Mouse (Mus musculus): ENCODE data around the gene 4930412O13Rik. TPM values are rescaled to one million over a fixed set of nuclear protein-coding genes. Genes with fewer than 3 reads are reported as not detected.

4930412O13Rik gene
- total and polyA plus RNA-seq, 2 experiments from 2014 or later: 0.11 to 2.0 TPM

- WGBS: 8% methylated on average over 8 of the region's 8 CpGs
- no peak overlapping the region for H3K27ac ChIP-seq (ENCODE audit: low read depth, low read length)
- no peaks in the 10 kb centered on the region for H3K36me3 ChIP-seq (ENCODE audit: insufficient read depth, low read length)
- no peak for TF ChIP-seq CTCF (IDR thresholded peaks at IDR 0.05)
- no peaks in the 10 kb centered on the region for H3K4me1 ChIP-seq (ENCODE audit: insufficient read depth, low read length)
- H3K4me3 ChIP-seq (ENCODE audit: low read depth, low read length): no peak overlapping the region
- peak overlapping the region; percentile 71 for H3K4me2 ChIP-seq (ENCODE audit: low read depth, low read length, poor library complexity, severe bottlenecking)
- DNase-seq (ENCODE audit: low spot score) (no peak), ATAC-seq (ENCODE audit: low FRiP score) (no peak)
- peaks cover 65% of the 10 kb centered on the region for H3K27me3 ChIP-seq (ENCODE audit: insufficient read depth, low read length)
- H3K9ac ChIP-seq (replicated peaks; ENCODE audit: low read length, poor library complexity, severe bottlenecking): no peak overlapping the region
- H3K9me3 ChIP-seq (ENCODE audit: low read length): no peaks in the 10 kb centered on the region
These were observed 9.2 kb downstream of the 4930412O13Rik start for GRCm38 (mm10) chr2:9890251-9890650.

GRCm38 (mm10) chr2:9890906-9891305 lies 9.9 kb downstream of the 4930412O13Rik start:
- no peak for DNase-seq (ENCODE audit: low spot score)
- H3K27ac ChIP-seq (ENCODE audit: low read depth, low read length): no peak overlapping the region
- TF ChIP-seq CTCF (IDR thresholded peaks at IDR 0.05): no peak

GRCm38 (mm10) chr2:9892541-9892940 lies 11.5 kb downstream of the 4930412O13Rik start:
- ATAC-seq (ENCODE audit: low FRiP score) (no peak), DNase-seq (ENCODE audit: low spot score) (no peak)
- Histone ChIP-seq H3K9ac (replicated peaks; ENCODE audit: low read length, poor library complexity, severe bottlenecking) (no peak overlapping the region), H3K27me3 (ENCODE audit: insufficient read depth, low read length) (peaks cover 64% of the 10 kb centered on the region), H3K27ac (ENCODE audit: low read depth, low read length) (no peak overlapping the region), H3K36me3 (ENCODE audit: insufficient read depth, low read length) (no peaks in the 10 kb centered on the region), H3K9me3 (ENCODE audit: low read length) (no peaks in the 10 kb centered on the region), H3K4me3 (ENCODE audit: low read depth, low read length) (no peak overlapping the region), H3K4me2 (ENCODE audit: low read depth, low read length, poor library complexity, severe bottlenecking) (no peak overlapping the region), H3K4me1 (ENCODE audit: insufficient read depth, low read length) (0 out of 2 replicates have a peak, but pooled peaks cover 3% of the 10 kb centered on the region)
- 7% methylated on average over 7 of the region's 7 CpGs for WGBS
- TF ChIP-seq CTCF (IDR thresholded peaks at IDR 0.05): no peak

More at GRCm38 (mm10) chr2:9890906-9891305, 9.9 kb downstream of the 4930412O13Rik start:
- Histone ChIP-seq H3K4me3 (ENCODE audit: low read depth, low read length) (no peak overlapping the region), H3K4me2 (ENCODE audit: low read depth, low read length, poor library complexity, severe bottlenecking) (no peak overlapping the region), H3K27me3 (ENCODE audit: insufficient read depth, low read length) (peaks cover 63% of the 10 kb centered on the region), H3K9me3 (ENCODE audit: low read length) (no peaks in the 10 kb centered on the region), H3K9ac (replicated peaks; ENCODE audit: low read length, poor library complexity, severe bottlenecking) (no peak overlapping the region), H3K36me3 (ENCODE audit: insufficient read depth, low read length) (no peaks in the 10 kb centered on the region), H3K4me1 (ENCODE audit: insufficient read depth, low read length) (0 out of 2 replicates have a peak, but pooled peaks cover 3% of the 10 kb centered on the region)
- 6% methylated on average over 5 of the region's 5 CpGs for WGBS
- ATAC-seq (ENCODE audit: low FRiP score): no peak

GRCm38 (mm10) chr2:9893272-9893953 lies 12.4 kb downstream of the 4930412O13Rik start:
- DNase-seq (ENCODE audit: low spot score) (no peak), ATAC-seq (ENCODE audit: low FRiP score) (no peak)
- no peak for TF ChIP-seq CTCF (IDR thresholded peaks at IDR 0.05)
- no peak overlapping the region for H3K4me3 ChIP-seq (ENCODE audit: low read depth, low read length)
- no peak overlapping the region for H3K4me2 ChIP-seq (ENCODE audit: low read depth, low read length, poor library complexity, severe bottlenecking)
- H3K9me3 ChIP-seq (ENCODE audit: low read length): no peaks in the 10 kb centered on the region
- peaks cover 69% of the 10 kb centered on the region for H3K27me3 ChIP-seq (ENCODE audit: insufficient read depth, low read length)
- 0 out of 2 replicates have a peak, but pooled peaks cover 3% of the 10 kb centered on the region for H3K4me1 ChIP-seq (ENCODE audit: insufficient read depth, low read length)
- no peak overlapping the region for H3K9ac ChIP-seq (replicated peaks; ENCODE audit: low read length, poor library complexity, severe bottlenecking)
- WGBS: 2% methylated on average over 6 of the region's 6 CpGs
- no peak overlapping the region for H3K27ac ChIP-seq (ENCODE audit: low read depth, low read length)
- no peaks in the 10 kb centered on the region for H3K36me3 ChIP-seq (ENCODE audit: insufficient read depth, low read length)

GRCm38 (mm10) chr2:9894836-9895593 lies 14.0 kb downstream of the 4930412O13Rik start:
- peak overlapping the region; percentile 41; the same call in 1 of the 2 replicates for H3K4me2 ChIP-seq (ENCODE audit: low read depth, low read length, poor library complexity, severe bottlenecking)
- WGBS: 4% methylated on average over 19 of the region's 19 CpGs
- no peak for DNase-seq (ENCODE audit: low spot score)

More at GRCm38 (mm10) chr2:9894836-9895593, 14.0 kb downstream of the 4930412O13Rik start:
- ATAC-seq (ENCODE audit: low FRiP score): no peak
- H3K9ac ChIP-seq (replicated peaks; ENCODE audit: low read length, poor library complexity, severe bottlenecking): no peak overlapping the region
- H3K27me3 ChIP-seq (ENCODE audit: insufficient read depth, low read length): peaks cover 65% of the 10 kb centered on the region
- H3K36me3 ChIP-seq (ENCODE audit: insufficient read depth, low read length): no peaks in the 10 kb centered on the region
- no peak overlapping the region for H3K4me3 ChIP-seq (ENCODE audit: low read depth, low read length)
- H3K4me1 ChIP-seq (ENCODE audit: insufficient read depth, low read length): 0 out of 2 replicates have a peak, but pooled peaks cover 3% of the 10 kb centered on the region
- no peak for TF ChIP-seq CTCF (IDR thresholded peaks at IDR 0.05)
- no peak overlapping the region for H3K27ac ChIP-seq (ENCODE audit: low read depth, low read length)
- H3K9me3 ChIP-seq (ENCODE audit: low read length): no peaks in the 10 kb centered on the region

Data from midbrain, postnatal 0 days (tissue).